Mouse (Mus musculus) hindbrain, postnatal 0 days (tissue): ENCODE measurements at regions not wholly inside any gene's neighbourhood (a gene's known extent, or its start where the extent isn't known, plus 50 kb on each side); places are given as distances from the start of the nearest gene placed in this dataset.
A peak's percentile ranks its signal among the peaks of the same experiment; 100 is the strongest.

ENCODE experiments used
- ATAC-seq: fragments of 200-750 bp; cut with Nextera tagmentation; 2 replicates; pipeline ENCODE4 v1.8.0; 2017; ENCODE audit warnings: mild to moderate bottlenecking, moderate TSS enrichment, moderate library complexity
- DNase-seq: peaks from one replicate; pipeline ENCODE4 v3.0.0-alpha.2; 2015; ENCODE audit warnings: low spot score
- H3K27ac ChIP-seq: fragments of 300-500 bp; sonication (generic); 2 replicates; pipeline ENCODE4 v1.5.1; 2014; ENCODE audit warnings: mild to moderate bottlenecking
- H3K27me3 ChIP-seq: fragments of 300-500 bp; sonication (generic); 2 replicates; pipeline ENCODE4 v1.6.1; 2014; ENCODE audit warnings: low read length, mixed read lengths; ENCODE audit not compliant: insufficient read depth
- H3K36me3 ChIP-seq: fragments of 300-500 bp; sonication (generic); 2 replicates; pipeline ENCODE4 v1.6.1; 2014; ENCODE audit warnings: low read length, mixed read lengths; ENCODE audit not compliant: insufficient read depth
- H3K4me1 ChIP-seq: fragments of 300-500 bp; sonication (generic); 2 replicates; pipeline ENCODE4 v1.6.1; 2014; ENCODE audit warnings: antibody characterized with exemption, low read length, mixed read lengths; ENCODE audit not compliant: insufficient read depth
- H3K4me2 ChIP-seq: fragments of 300-500 bp; sonication (generic); 2 replicates; pipeline ENCODE4 v1.6.1; 2014; ENCODE audit warnings: low read depth, mild to moderate bottlenecking, low read length, moderate library complexity, mixed read lengths
- H3K4me3 ChIP-seq: fragments of 300-500 bp; sonication (generic); 2 replicates; pipeline ENCODE4 v1.5.1; 2014; ENCODE audit warnings: low read length
- H3K9ac ChIP-seq: fragments of 300-500 bp; sonication (generic); replicated peaks from 2 replicates; pipeline ENCODE4 v1.6.1; 2014; ENCODE audit warnings: mild to moderate bottlenecking, low read length, moderate library complexity, mixed read lengths
- H3K9me3 ChIP-seq: fragments of 300-500 bp; sonication (generic); 2 replicates; pipeline ENCODE4 v1.6.1; 2016; ENCODE audit warnings: low read length, mixed read lengths
- CTCF ChIP-seq: IDR thresholded peaks from 2 replicates; pipeline ENCODE4 v1.5.1; 2016; ENCODE audit warnings: antibody characterized with exemption, control low read depth, low read depth
- WGBS: fragments of 180-500 bp; shearing (Covaris S2); extraction: QIAGEN DNeasy Blood & Tissue Kit; methylation state at CpG from one replicate; pipeline ENCODE4 v1.1.7; 2014; 5-methylcytosine and 5-hydroxymethylcytosine counted together

DNA sequence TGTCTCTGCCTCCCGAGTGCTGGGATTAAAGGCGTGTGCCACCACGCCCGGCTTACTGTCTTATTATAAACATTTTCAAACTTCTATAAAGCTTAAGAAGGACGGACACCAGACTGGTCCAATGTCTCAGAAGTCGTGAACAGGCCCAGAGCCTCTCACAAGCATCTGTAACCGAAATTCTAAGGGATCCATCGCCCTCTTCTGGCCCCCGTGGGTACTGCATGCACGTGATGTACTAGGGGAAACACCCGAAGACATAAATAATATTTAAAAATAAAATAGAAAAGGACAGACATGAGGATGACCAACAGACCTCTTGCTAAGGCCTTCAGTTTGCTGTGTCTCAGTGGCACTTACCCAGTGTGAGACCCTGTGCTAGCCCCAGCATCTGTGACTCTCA lies 51.8 kb upstream of the Smg1 start:
- no peak for DNase-seq

GRCm38 (mm10) chr7:118294637-118295036 lies 51.2 kb upstream of the Smg1 start:
- H3K4me2 ChIP-seq, result no peak overlapping the region
- 0 out of 2 replicates have a peak, but pooled peaks cover 5% of the 10 kb centered on the region for H3K9me3 ChIP-seq
- 92% methylated on average over 12 of the region's 12 CpGs for WGBS
- H3K27me3 ChIP-seq, result no peaks in the 10 kb centered on the region
- DNase-seq, result no peak
- no peak overlapping the region for H3K27ac ChIP-seq
- no peak for ATAC-seq
- no peak for TF ChIP-seq CTCF
- H3K9ac ChIP-seq, result no peak overlapping the region
- H3K4me3 ChIP-seq, result no peak overlapping the region
- H3K36me3 ChIP-seq, result no peaks in the 10 kb centered on the region
- H3K4me1 ChIP-seq, result peaks cover 5% of the 10 kb centered on the region; the same call in 1 of the 2 replicates

More for the DNA sequence above, 51.8 kb upstream of the Smg1 start:
- H3K9ac ChIP-seq, result no peak overlapping the region
- no peak overlapping the region for H3K27ac ChIP-seq
- H3K4me3 ChIP-seq, result no peak overlapping the region
- 0 out of 2 replicates have a peak, but pooled peaks cover 5% of the 10 kb centered on the region for H3K9me3 ChIP-seq
- TF ChIP-seq CTCF, result peak; percentile 32
- no peaks in the 10 kb centered on the region for H3K27me3 ChIP-seq
- 84% methylated on average over 11 of the region's 11 CpGs for WGBS
- no peaks in the 10 kb centered on the region for H3K36me3 ChIP-seq
- no peak overlapping the region for H3K4me2 ChIP-seq
- H3K4me1 ChIP-seq, result peaks cover 5% of the 10 kb centered on the region; the same call in 1 of the 2 replicates
- ATAC-seq, result no peak
